Mouse (Mus musculus) heart, embryonic 12.5 days (tissue): ENCODE results near the gene Eif4e3. TPM values are rescaled to one million over a fixed set of nuclear protein-coding genes. Genes with fewer than 3 reads are reported as not detected.
A peak's percentile ranks its signal among the peaks of the same experiment; 100 is the strongest.

ENCODE experiments used
- ATAC-seq: fragments of 200-750 bp; cut with Nextera tagmentation; 2 replicates; pipeline ENCODE4 v1.8.0; 2017; ENCODE audit warnings: moderate TSS enrichment, moderate library complexity; ENCODE audit not compliant: insufficient number of reproducible peaks, low FRiP score
- H3K27ac ChIP-seq: fragments of 300-500 bp; sonication (generic); 2 replicates; pipeline ENCODE4 v1.5.1; 2016; ENCODE audit warnings: mild to moderate bottlenecking, moderate library complexity; ENCODE audit not compliant: poor library complexity, severe bottlenecking
- H3K27me3 ChIP-seq: fragments of 300-500 bp; sonication (generic); replicated peaks from 2 replicates; pipeline ENCODE4 v1.6.1; 2016; ENCODE audit warnings: mild to moderate bottlenecking, moderate library complexity
- H3K36me3 ChIP-seq: fragments of 300-500 bp; sonication (generic); 2 replicates; pipeline ENCODE4 v1.6.1; 2016; ENCODE audit warnings: mild to moderate bottlenecking, moderate library complexity
- H3K4me1 ChIP-seq: fragments of 300-500 bp; sonication (generic); replicated peaks from 2 replicates; pipeline ENCODE4 v1.6.1; 2016; ENCODE audit warnings: mild to moderate bottlenecking
- H3K4me2 ChIP-seq: fragments of 300-500 bp; sonication (generic); 2 replicates; pipeline ENCODE4 v1.6.1; 2016; ENCODE audit warnings: mild to moderate bottlenecking, moderate library complexity
- H3K4me3 ChIP-seq: fragments of 300-500 bp; sonication (generic); 2 replicates; pipeline ENCODE4 v1.5.1; 2016; ENCODE audit warnings: mild to moderate bottlenecking
- H3K9ac ChIP-seq: fragments of 300-500 bp; sonication (generic); 2 replicates; pipeline ENCODE4 v1.6.1; 2016; ENCODE audit warnings: mild to moderate bottlenecking, moderate library complexity
- H3K9me3 ChIP-seq: fragments of 300-500 bp; sonication (generic); replicated peaks from 2 replicates; pipeline ENCODE4 v1.6.1; 2016; ENCODE audit warnings: mild to moderate bottlenecking, moderate library complexity
- WGBS: fragments of 180-500 bp; shearing (Covaris S2); methylation state at CpG from one replicate; pipeline ENCODE4 v1.1.7; 2016; 5-methylcytosine and 5-hydroxymethylcytosine counted together
- polyA plus RNA-seq: library from polyadenylated mRNA; unstranded; fragments of >200 nt; fragmentation: Nextera tagmentation; extraction: Ambion mirVana; gene quantifications from 2 replicates; pipeline ENCODE4 v1.2.1, GENCODE M21; 2016

Gene Eif4e3
- polyA plus RNA-seq, 1 experiment from 2014 or later = 5.6 TPM

GRCm38 (mm10) chr6:99684899-99685298 is 18.3 kb upstream of the Eif4e3 start:
- no peak for ATAC-seq
- H3K4me1 ChIP-seq = no peaks in the 10 kb centered on the region
- H3K4me3 ChIP-seq = no peak overlapping the region
- H3K27me3 ChIP-seq = peaks cover 5% of the 10 kb centered on the region
- H3K27ac ChIP-seq = no peak overlapping the region
- no peak overlapping the region for H3K9ac ChIP-seq
- H3K9me3 ChIP-seq = 0 out of 2 replicates have a peak, but pooled peaks cover 2% of the 10 kb centered on the region
- 51% methylated on average over 5 of the region's 5 CpGs for WGBS
- no peaks in the 10 kb centered on the region for H3K36me3 ChIP-seq
- no peak overlapping the region for H3K4me2 ChIP-seq

- H3K9ac ChIP-seq = no peak overlapping the region
- no peak overlapping the region for H3K4me2 ChIP-seq
- no peaks in the 10 kb centered on the region for H3K4me1 ChIP-seq
- 82% methylated on average over 5 of the region's 5 CpGs for WGBS
- no peak overlapping the region for H3K27ac ChIP-seq
- H3K9me3 ChIP-seq = 0 out of 2 replicates have a peak, but pooled peaks cover 2% of the 10 kb centered on the region
- no peak overlapping the region for H3K4me3 ChIP-seq
- no peaks in the 10 kb centered on the region; the same call in 1 of the 2 replicates for H3K27me3 ChIP-seq
- no peaks in the 10 kb centered on the region for H3K36me3 ChIP-seq
- no peak for ATAC-seq
Measured at GRCm38 (mm10) chr6:99683974-99684373, 17.4 kb upstream of the Eif4e3 start.

GRCm38 (mm10) chr6:99678108-99678507 is 11.5 kb upstream of the Eif4e3 start:
- H3K27me3 ChIP-seq = no peaks in the 10 kb centered on the region
- WGBS = 75% methylated on average over 11 of the region's 11 CpGs
- H3K9ac ChIP-seq = no peak overlapping the region
- H3K9me3 ChIP-seq = no peaks in the 10 kb centered on the region
- H3K27ac ChIP-seq = no peak overlapping the region
- no peaks in the 10 kb centered on the region for H3K36me3 ChIP-seq
- ATAC-seq = no peak
- no peaks in the 10 kb centered on the region for H3K4me1 ChIP-seq
- H3K4me2 ChIP-seq = no peak overlapping the region
- no peak overlapping the region for H3K4me3 ChIP-seq

- Histone ChIP-seq H3K27me3 (no peaks in the 10 kb centered on the region), H3K9ac (no peak overlapping the region), H3K36me3 (no peaks in the 10 kb centered on the region), H3K4me2 (no peak overlapping the region), H3K9me3 (no peaks in the 10 kb centered on the region), H3K27ac (no peak overlapping the region), H3K4me1 (no peaks in the 10 kb centered on the region), H3K4me3 (no peak overlapping the region)
- 80% methylated on average over 8 of the region's 8 CpGs for WGBS
- no peak for ATAC-seq
Measured at GRCm38 (mm10) chr6:99677325-99677724, 10.8 kb upstream of the Eif4e3 start.

- Histone ChIP-seq H3K4me3 (no peak overlapping the region), H3K9me3 (no peaks in the 10 kb centered on the region), H3K36me3 (no peaks in the 10 kb centered on the region), H3K4me2 (no peak overlapping the region), H3K27me3 (0 out of 2 replicates have a peak, but pooled peaks cover 2% of the 10 kb centered on the region), H3K4me1 (no peaks in the 10 kb centered on the region), H3K27ac (no peak overlapping the region), H3K9ac (no peak overlapping the region)
- 78% methylated on average over 4 of the region's 4 CpGs for WGBS
- ATAC-seq = no peak
Measured at GRCm38 (mm10) chr6:99674482-99674881, 7.9 kb upstream of the Eif4e3 start.

- Histone ChIP-seq H3K4me3 (no peak overlapping the region), H3K4me1 (peaks cover 13% of the 10 kb centered on the region; the same call in 1 of the 2 replicates), H3K9me3 (no peaks in the 10 kb centered on the region), H3K27ac (no peak overlapping the region), H3K27me3 (peaks cover 19% of the 10 kb centered on the region; the same call in 1 of the 2 replicates), H3K4me2 (no peak overlapping the region), H3K36me3 (no peaks in the 10 kb centered on the region), H3K9ac (no peak overlapping the region)
- ATAC-seq = no peak
- 55% methylated on average over 3 of the region's 3 CpGs for WGBS
Measured at GRCm38 (mm10) chr6:99671768-99672167, 5.2 kb upstream of the Eif4e3 start.

- Histone ChIP-seq H3K27me3 (peaks cover 19% of the 10 kb centered on the region; the same call in 1 of the 2 replicates), H3K4me2 (no peak overlapping the region)
- 73% methylated on average over 7 of the region's 7 CpGs for WGBS
Measured at GRCm38 (mm10) chr6:99670481-99671119, 4.0 kb upstream of the Eif4e3 start.

GRCm38 (mm10) chr6:99669481-99670325 is 3.1 kb upstream of the Eif4e3 start:
- 54% methylated on average over 5 of the region's 5 CpGs for WGBS
- no peak for ATAC-seq
- Histone ChIP-seq H3K9ac (no peak overlapping the region), H3K27ac (no peak overlapping the region), H3K4me3 (no peak overlapping the region), H3K36me3 (no peaks in the 10 kb centered on the region), H3K27me3 (peaks cover 25% of the 10 kb centered on the region), H3K4me1 (peaks cover 18% of the 10 kb centered on the region; the same call in 1 of the 2 replicates), H3K9me3 (no peaks in the 10 kb centered on the region), H3K4me2 (no peak overlapping the region)

More at GRCm38 (mm10) chr6:99670481-99671119, 4.0 kb upstream of the Eif4e3 start:
- H3K27ac ChIP-seq = no peak overlapping the region
- H3K4me3 ChIP-seq = no peak overlapping the region
- H3K4me1 ChIP-seq = peaks cover 18% of the 10 kb centered on the region; the same call in 1 of the 2 replicates
- no peak for ATAC-seq
- no peak overlapping the region for H3K9ac ChIP-seq
- no peaks in the 10 kb centered on the region for H3K36me3 ChIP-seq
- no peaks in the 10 kb centered on the region for H3K9me3 ChIP-seq

- no peak for ATAC-seq
- Histone ChIP-seq H3K4me3 (peak overlapping the region; percentile 88), H3K27me3 (peaks cover 38% of the 10 kb centered on the region)
Measured at GRCm38 (mm10) chr6:99667290-99667689, 719 bp upstream of the Eif4e3 start.

GRCm38 (mm10) chr6:99665457-99666317 is 884 bp downstream of the Eif4e3 start:
- Histone ChIP-seq H3K36me3 (no peaks in the 10 kb centered on the region), H3K9me3 (no peaks in the 10 kb centered on the region), H3K4me1 (peaks cover 19% of the 10 kb centered on the region; the same call in 1 of the 2 replicates), H3K27me3 (peaks cover 38% of the 10 kb centered on the region), H3K4me2 (peak overlapping the region; percentile 96), H3K4me3 (peak overlapping the region; percentile 88), H3K27ac (no peak overlapping the region), H3K9ac (peak overlapping the region; percentile 83)
- 27% methylated on average over 16 of the region's 16 CpGs for WGBS
- no peak for ATAC-seq

More at GRCm38 (mm10) chr6:99667290-99667689, 719 bp upstream of the Eif4e3 start:
- no peak overlapping the region for H3K9ac ChIP-seq
- no peaks in the 10 kb centered on the region for H3K36me3 ChIP-seq
- H3K4me2 ChIP-seq = peak overlapping the region; percentile 96
- WGBS = 45% methylated on average over 8 of the region's 8 CpGs
- peaks cover 18% of the 10 kb centered on the region; the same call in 1 of the 2 replicates for H3K4me1 ChIP-seq
- H3K9me3 ChIP-seq = no peaks in the 10 kb centered on the region
- H3K27ac ChIP-seq = no peak overlapping the region
